In the genomic region with DNA sequence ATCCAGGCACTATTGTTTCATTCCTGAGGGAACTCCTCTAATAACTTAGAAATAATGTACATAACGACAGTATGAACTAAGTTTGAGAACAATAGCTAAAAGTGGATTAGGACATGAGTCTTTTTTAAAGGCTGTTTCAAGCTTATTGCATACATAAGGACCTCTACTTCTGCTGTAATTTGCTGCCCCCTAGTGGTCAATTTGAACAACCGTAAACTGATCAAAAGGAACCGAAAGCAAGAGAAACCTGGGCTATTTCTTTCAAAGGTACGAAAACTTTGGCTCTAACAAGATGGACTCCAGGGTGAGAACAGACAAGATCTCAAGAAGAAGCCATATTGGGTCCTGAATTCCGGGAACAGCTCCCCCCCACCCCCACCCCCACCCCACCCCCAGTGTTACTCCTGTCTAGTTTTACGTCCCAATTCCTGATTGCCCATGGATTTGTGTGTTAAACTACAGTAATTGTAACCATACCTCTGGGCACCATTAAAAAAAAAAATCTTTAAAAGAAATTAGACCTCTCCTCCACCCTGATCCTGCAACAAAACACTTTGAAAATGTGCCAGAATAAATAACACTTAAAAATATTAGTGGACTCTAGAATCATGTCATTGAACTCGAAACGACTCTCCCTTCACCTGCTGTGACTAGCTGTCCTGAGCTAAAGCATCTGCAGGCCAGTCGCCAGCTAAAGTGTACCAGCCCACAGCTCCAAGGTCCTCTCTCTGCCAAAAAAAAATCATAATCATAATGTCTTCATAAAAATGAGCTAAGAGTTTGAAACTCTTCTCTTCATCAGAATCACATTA, we compare ENCODE assay signal across 8 mouse cellular contexts. TPM values are rescaled to one million over a fixed set of nuclear protein-coding genes. Genes with fewer than 3 reads are reported as not detected.
A peak's percentile ranks its signal among the peaks of the same experiment; 100 is the strongest.
DNase-seq lines count a peak whose midpoint lies in the region; ATAC-seq lines count a peak whose summit lies in the region.

No protein-coding gene starts in this region.

- H3K9ac ChIP-seq in neural tube, embryonic 11.5 days (ENCODE audit: low read length): no peak overlapping the region
- no peak overlapping the region for H3K9ac ChIP-seq in forebrain, embryonic 11.5 days (ENCODE audit: low read length)
- no peak overlapping the region for H3K9ac ChIP-seq in hindbrain, embryonic 13.5 days

- H3K4me2 ChIP-seq in neural tube, embryonic 11.5 days (ENCODE audit: low read depth): peak overlapping the region; percentile 20; the same call in 1 of the 2 replicates
- no peak overlapping the region for H3K4me2 ChIP-seq in forebrain, embryonic 11.5 days (ENCODE audit: low read depth, low read length, severe bottlenecking)
- no peak overlapping the region for H3K4me2 ChIP-seq in hindbrain, embryonic 13.5 days

- DNase-seq in neural tube, embryonic 11.5 days (ENCODE audit: low spot score): peak; percentile 38
- no peak for DNase-seq in neural tube, embryonic 10.5 days (ENCODE audit: extremely low spot score, low spot score)
- DNase-seq in c-Kit-positive CD71-positive TER-119-positive erythroid progenitor cells, embryonic 14.5 days (ENCODE audit: low spot score): peak; percentile 72
- no peak for DNase-seq in forebrain, embryonic 11.5 days (ENCODE audit: low spot score)
- peak; percentile 47 for DNase-seq in layer of hippocampus, adult 9-11 months
- peak; percentile 83 for DNase-seq in lung, postnatal 25 days (ENCODE audit: low spot score)
- DNase-seq in right cerebral cortex, postnatal 4 days: peak; percentile 48

- ATAC-seq in neural tube, embryonic 11.5 days (ENCODE audit: insufficient read depth, low FRiP score, low TSS enrichment): peak; percentile 86
- peak; percentile 84 for ATAC-seq in forebrain, embryonic 11.5 days (replicated peaks; ENCODE audit: low FRiP score)
- ATAC-seq in hindbrain, embryonic 13.5 days (ENCODE audit: low FRiP score): peak; percentile 82

- no peaks in the 10 kb centered on the region for H3K4me1 ChIP-seq in neural tube, embryonic 11.5 days (ENCODE audit: control insufficient read depth, insufficient read depth, low read length)
- no peaks in the 10 kb centered on the region; the same call in 1 of the 2 replicates for H3K4me1 ChIP-seq in forebrain, embryonic 11.5 days (replicated peaks; ENCODE audit: control insufficient read depth, insufficient read depth, low read length)
- H3K4me1 ChIP-seq in hindbrain, embryonic 13.5 days (replicated peaks): no peaks in the 10 kb centered on the region

- H3K27me3 ChIP-seq in neural tube, embryonic 11.5 days (ENCODE audit: control insufficient read depth, insufficient read depth, low read length): no peaks in the 10 kb centered on the region
- H3K27me3 ChIP-seq in forebrain, embryonic 11.5 days (ENCODE audit: control insufficient read depth, insufficient read depth, low read length): no peaks in the 10 kb centered on the region
- no peaks in the 10 kb centered on the region for H3K27me3 ChIP-seq in hindbrain, embryonic 13.5 days

- H3K27ac ChIP-seq in neural tube, embryonic 11.5 days (ENCODE audit: low read depth, low read length): no peak overlapping the region
- H3K27ac ChIP-seq in forebrain, embryonic 11.5 days (ENCODE audit: low read depth, low read length): no peak overlapping the region
- no peak overlapping the region for H3K27ac ChIP-seq in hindbrain, embryonic 13.5 days

- WGBS in neural tube, embryonic 11.5 days: 23% methylated on average over 9 of the region's 9 CpGs
- WGBS in forebrain, embryonic 11.5 days: 23% methylated on average over 9 of the region's 9 CpGs
- WGBS in hindbrain, embryonic 13.5 days: 25% methylated on average over 9 of the region's 9 CpGs

- H3K9me3 ChIP-seq in neural tube, embryonic 11.5 days (ENCODE audit: control insufficient read depth, low read length): no peaks in the 10 kb centered on the region
- H3K9me3 ChIP-seq in forebrain, embryonic 11.5 days (ENCODE audit: control insufficient read depth, low read length): no peaks in the 10 kb centered on the region
- H3K9me3 ChIP-seq in hindbrain, embryonic 13.5 days: no peaks in the 10 kb centered on the region

- H3K4me3 ChIP-seq in neural tube, embryonic 11.5 days (ENCODE audit: low read depth, low read length): no peak overlapping the region
- no peak overlapping the region for H3K4me3 ChIP-seq in forebrain, embryonic 11.5 days (ENCODE audit: low read depth, low read length)
- H3K4me3 ChIP-seq in hindbrain, embryonic 13.5 days: no peak overlapping the region

- H3K36me3 ChIP-seq in neural tube, embryonic 11.5 days (ENCODE audit: control insufficient read depth, insufficient read depth, low read length): no peaks in the 10 kb centered on the region
- no peaks in the 10 kb centered on the region for H3K36me3 ChIP-seq in forebrain, embryonic 11.5 days (ENCODE audit: control insufficient read depth, insufficient read depth, low read length)
- H3K36me3 ChIP-seq in hindbrain, embryonic 13.5 days: no peaks in the 10 kb centered on the region

RNA-seq across cellular contexts. Expression of a gene that starts 17.4 kb away (rescaled TPM):
- polyA plus RNA-seq in neural tube, embryonic 11.5 days (2014; fragmentation: Nextera tagmentation; extraction: Ambion mirVana): 112 and 126 TPM in 2 replicates
- polyA plus RNA-seq in forebrain, embryonic 11.5 days (2014; fragmentation: Nextera tagmentation; extraction: Ambion mirVana): 78.5 and 87.3 TPM in 2 replicates
- 273 and 279 TPM in 2 replicates for polyA plus RNA-seq in hindbrain, embryonic 13.5 days (2015; fragmentation: Nextera tagmentation; extraction: Ambion mirVana)

RNA-seq across cellular contexts. Expression of a gene that starts 22.3 kb away (rescaled TPM):
- polyA plus RNA-seq in neural tube, embryonic 11.5 days (2014; fragmentation: Nextera tagmentation; extraction: Ambion mirVana): not detected in 2 replicates
- not detected in 2 replicates for polyA plus RNA-seq in forebrain, embryonic 11.5 days (2014; fragmentation: Nextera tagmentation; extraction: Ambion mirVana)
- polyA plus RNA-seq in hindbrain, embryonic 13.5 days (2015; fragmentation: Nextera tagmentation; extraction: Ambion mirVana): not detected in 2 replicates

RNA-seq across cellular contexts. Expression of a gene that starts 29.9 kb away (rescaled TPM):
- polyA plus RNA-seq in neural tube, embryonic 11.5 days (2014; fragmentation: Nextera tagmentation; extraction: Ambion mirVana): not detected in 2 replicates
- polyA plus RNA-seq in forebrain, embryonic 11.5 days (2014; fragmentation: Nextera tagmentation; extraction: Ambion mirVana): not detected in 2 replicates
- polyA plus RNA-seq in hindbrain, embryonic 13.5 days (2015; fragmentation: Nextera tagmentation; extraction: Ambion mirVana): not detected in 2 replicates

RNA-seq across cellular contexts. Expression of a gene that starts 39.6 kb away (rescaled TPM):
- not detected in 2 replicates for polyA plus RNA-seq in neural tube, embryonic 11.5 days (2014; fragmentation: Nextera tagmentation; extraction: Ambion mirVana)
- not detected in 2 replicates for polyA plus RNA-seq in forebrain, embryonic 11.5 days (2014; fragmentation: Nextera tagmentation; extraction: Ambion mirVana)
- not detected in 2 replicates for polyA plus RNA-seq in hindbrain, embryonic 13.5 days (2015; fragmentation: Nextera tagmentation; extraction: Ambion mirVana)

RNA-seq across cellular contexts. Expression of a gene that starts 55.4 kb away (rescaled TPM):
- not detected in 2 replicates for polyA plus RNA-seq in neural tube, embryonic 11.5 days (2014; fragmentation: Nextera tagmentation; extraction: Ambion mirVana)
- polyA plus RNA-seq in forebrain, embryonic 11.5 days (2014; fragmentation: Nextera tagmentation; extraction: Ambion mirVana): not detected in 2 replicates
- polyA plus RNA-seq in hindbrain, embryonic 13.5 days (2015; fragmentation: Nextera tagmentation; extraction: Ambion mirVana): not detected in 2 replicates

Comparison
In these comparisons a context has a peak if more than half of its experiments do, and no peak if none do; other contexts are left out.
1. DNase-seq: peak in neural tube, embryonic 11.5 days (single experiment), c-Kit-positive CD71-positive TER-119-positive erythroid progenitor cells, embryonic 14.5 days (single experiment), layer of hippocampus, adult 9-11 months (single experiment), lung, postnatal 25 days (single experiment) and right cerebral cortex, postnatal 4 days (single experiment); none in neural tube, embryonic 10.5 days (single experiment) and forebrain, embryonic 11.5 days (single experiment).
2. Peak in every context shown above with its lines, with median percentiles within 50 percentile points of each other: ATAC-seq.